Mouse (Mus musculus): ENCODE data around the gene Fars2. TPM values are rescaled to one million over a fixed set of nuclear protein-coding genes. Genes with fewer than 3 reads are reported as not detected.

Gene Fars2
- total and polyA plus RNA-seq, 2 experiments from 2014 or later, result 30.3 to 30.6 TPM

DNA sequence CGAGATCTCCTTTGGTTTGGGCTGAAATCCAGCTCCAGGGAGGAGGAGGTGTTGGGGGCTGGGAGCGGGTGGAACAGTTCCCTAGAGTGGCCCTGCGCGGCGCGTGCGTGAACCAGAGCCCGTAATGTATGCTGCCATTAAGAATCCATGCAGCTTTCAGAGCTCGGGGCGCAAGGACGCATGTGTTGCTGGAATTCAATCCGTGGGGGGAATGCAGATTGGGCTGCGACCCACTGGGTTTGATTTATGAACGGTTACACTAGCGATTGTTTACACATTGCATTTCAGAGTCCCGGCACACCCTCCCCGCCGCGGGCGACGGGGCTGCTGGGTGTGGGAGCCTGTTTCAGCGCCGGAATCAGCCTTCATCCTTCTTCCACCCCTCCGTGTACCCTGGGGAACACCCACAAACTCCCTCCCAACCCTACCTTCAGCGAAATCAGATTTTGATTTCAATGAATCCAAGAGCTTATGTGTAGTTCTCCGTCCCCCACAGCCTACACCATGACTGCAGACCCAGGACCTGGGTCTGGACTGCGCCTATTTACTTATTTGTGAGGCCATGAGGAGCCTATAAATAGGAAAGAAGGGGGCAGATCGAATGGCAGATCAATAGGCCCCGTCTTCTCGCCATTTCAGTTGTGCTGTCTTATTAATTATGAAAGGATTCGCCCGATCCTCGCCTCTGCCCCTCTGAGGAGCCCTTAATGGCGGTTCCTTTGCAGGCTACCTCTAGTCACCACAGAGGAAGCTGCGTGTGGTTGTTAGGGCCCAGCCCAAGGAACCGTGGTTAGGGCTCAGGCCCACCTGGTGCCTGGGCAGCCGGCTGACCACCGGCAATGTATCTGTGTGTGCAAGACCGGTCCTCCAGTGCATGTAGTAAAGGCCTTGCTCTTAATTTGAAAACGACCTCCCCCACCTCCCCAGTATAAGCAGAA is 607.6 kb downstream of the Fars2 start:
- Histone ChIP-seq H3K27ac (ENCODE audit: low read depth, low read length) (peak overlapping the region; percentile 79), H3K4me3 (ENCODE audit: low read depth, low read length) (peak overlapping the region; percentile 8; the same call in 1 of the 2 replicates), H3K27me3 (ENCODE audit: insufficient read depth, low read length) (peaks cover 6% of the 10 kb centered on the region; the same call in 1 of the 2 replicates), H3K4me1 (ENCODE audit: insufficient read depth, low read length) (no peaks in the 10 kb centered on the region), H3K4me2 (ENCODE audit: low read depth, low read length, poor library complexity, severe bottlenecking) (peak overlapping the region; percentile 37), H3K9ac (replicated peaks; ENCODE audit: low read length, poor library complexity, severe bottlenecking) (peak overlapping the region; percentile 3; the same call in 1 of the 2 replicates), H3K36me3 (ENCODE audit: insufficient read depth, low read length) (no peaks in the 10 kb centered on the region), H3K9me3 (ENCODE audit: low read length) (no peaks in the 10 kb centered on the region)
- ATAC-seq (ENCODE audit: low FRiP score) (peak; percentile 77), DNase-seq (ENCODE audit: low spot score) (peak; percentile 86)
- under 1% methylated on average over 40 of the region's 40 CpGs for WGBS
- no peak for TF ChIP-seq CTCF (IDR thresholded peaks at IDR 0.05)

DNA sequence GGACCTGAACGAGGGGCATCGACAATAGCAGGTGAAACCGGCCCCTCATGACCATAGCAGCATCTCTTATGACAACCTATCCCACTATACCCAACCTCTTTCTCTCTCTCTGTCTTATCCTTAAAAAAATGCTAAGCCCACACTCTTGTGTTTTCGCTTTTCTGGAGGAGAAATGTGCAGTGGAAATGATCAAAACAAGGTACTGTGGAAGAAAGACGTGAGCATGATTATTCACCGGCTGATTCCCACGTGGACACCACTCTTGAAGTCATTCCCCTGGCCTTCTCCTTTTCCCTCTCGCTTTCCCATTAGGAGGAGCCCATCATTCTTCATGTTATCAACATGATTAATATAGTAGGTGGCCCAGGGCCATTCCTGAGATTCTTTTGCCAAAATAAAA is 608.7 kb downstream of the Fars2 start:
- peaks cover 1% of the 10 kb centered on the region; the same call in 1 of the 2 replicates for H3K27me3 ChIP-seq (ENCODE audit: insufficient read depth, low read length)

DNA sequence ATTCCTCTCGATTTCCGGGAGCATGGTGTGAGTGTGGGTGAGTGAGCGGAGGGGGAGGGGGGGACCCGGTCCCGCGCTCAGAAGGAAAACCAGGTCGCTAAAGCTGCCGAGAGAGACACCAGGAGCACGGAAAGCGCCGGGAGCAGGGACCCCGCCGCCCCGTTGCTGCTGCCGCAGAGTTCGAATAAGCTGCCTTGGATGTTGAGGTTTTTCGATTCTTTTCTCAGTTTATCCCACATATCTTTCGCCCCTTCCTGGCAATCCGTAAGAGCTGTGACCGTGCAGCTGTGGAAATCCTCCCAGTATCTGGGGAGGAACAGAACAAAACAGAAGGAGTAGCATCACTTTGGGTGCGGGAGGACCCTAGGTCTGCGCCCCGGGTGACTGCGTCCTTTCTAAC is 609.3 kb downstream of the Fars2 start:
- under 1% methylated on average over 24 of the region's 24 CpGs for WGBS
- H3K4me2 ChIP-seq (ENCODE audit: low read depth, low read length, poor library complexity, severe bottlenecking), result peak overlapping the region; percentile 60
- DNase-seq (ENCODE audit: low spot score) (peak; percentile 43), ATAC-seq (ENCODE audit: low FRiP score) (no peak)
- H3K27me3 ChIP-seq (ENCODE audit: insufficient read depth, low read length), result no peaks in the 10 kb centered on the region; the same call in 1 of the 2 replicates
- H3K36me3 ChIP-seq (ENCODE audit: insufficient read depth, low read length), result no peaks in the 10 kb centered on the region
- no peaks in the 10 kb centered on the region for H3K4me1 ChIP-seq (ENCODE audit: insufficient read depth, low read length)
- TF ChIP-seq CTCF (IDR thresholded peaks at IDR 0.05), result no peak
- H3K9ac ChIP-seq (replicated peaks; ENCODE audit: low read length, poor library complexity, severe bottlenecking), result peak overlapping the region; percentile 66
- peak overlapping the region; percentile 40 for H3K4me3 ChIP-seq (ENCODE audit: low read depth, low read length)
- no peaks in the 10 kb centered on the region for H3K9me3 ChIP-seq (ENCODE audit: low read length)
- peak overlapping the region; percentile 92 for H3K27ac ChIP-seq (ENCODE audit: low read depth, low read length)

More for the DNA sequence above, 608.7 kb downstream of the Fars2 start:
- H3K4me2 ChIP-seq (ENCODE audit: low read depth, low read length, poor library complexity, severe bottlenecking), result peak overlapping the region; percentile 18; the same call in 1 of the 2 replicates
- H3K9me3 ChIP-seq (ENCODE audit: low read length), result no peaks in the 10 kb centered on the region
- H3K4me1 ChIP-seq (ENCODE audit: insufficient read depth, low read length), result no peaks in the 10 kb centered on the region
- no peak for ATAC-seq (ENCODE audit: low FRiP score)
- no peaks in the 10 kb centered on the region for H3K36me3 ChIP-seq (ENCODE audit: insufficient read depth, low read length)
- H3K27ac ChIP-seq (ENCODE audit: low read depth, low read length), result peak overlapping the region; percentile 92
- TF ChIP-seq CTCF (IDR thresholded peaks at IDR 0.05), result no peak
- DNase-seq (ENCODE audit: low spot score), result no peak
- H3K9ac ChIP-seq (replicated peaks; ENCODE audit: low read length, poor library complexity, severe bottlenecking), result 0 out of 2 replicates have a peak overlapping the region, but pooled peaks have one; percentile 66
- H3K4me3 ChIP-seq (ENCODE audit: low read depth, low read length), result no peak overlapping the region
- under 1% methylated on average over 8 of the region's 8 CpGs for WGBS

DNA sequence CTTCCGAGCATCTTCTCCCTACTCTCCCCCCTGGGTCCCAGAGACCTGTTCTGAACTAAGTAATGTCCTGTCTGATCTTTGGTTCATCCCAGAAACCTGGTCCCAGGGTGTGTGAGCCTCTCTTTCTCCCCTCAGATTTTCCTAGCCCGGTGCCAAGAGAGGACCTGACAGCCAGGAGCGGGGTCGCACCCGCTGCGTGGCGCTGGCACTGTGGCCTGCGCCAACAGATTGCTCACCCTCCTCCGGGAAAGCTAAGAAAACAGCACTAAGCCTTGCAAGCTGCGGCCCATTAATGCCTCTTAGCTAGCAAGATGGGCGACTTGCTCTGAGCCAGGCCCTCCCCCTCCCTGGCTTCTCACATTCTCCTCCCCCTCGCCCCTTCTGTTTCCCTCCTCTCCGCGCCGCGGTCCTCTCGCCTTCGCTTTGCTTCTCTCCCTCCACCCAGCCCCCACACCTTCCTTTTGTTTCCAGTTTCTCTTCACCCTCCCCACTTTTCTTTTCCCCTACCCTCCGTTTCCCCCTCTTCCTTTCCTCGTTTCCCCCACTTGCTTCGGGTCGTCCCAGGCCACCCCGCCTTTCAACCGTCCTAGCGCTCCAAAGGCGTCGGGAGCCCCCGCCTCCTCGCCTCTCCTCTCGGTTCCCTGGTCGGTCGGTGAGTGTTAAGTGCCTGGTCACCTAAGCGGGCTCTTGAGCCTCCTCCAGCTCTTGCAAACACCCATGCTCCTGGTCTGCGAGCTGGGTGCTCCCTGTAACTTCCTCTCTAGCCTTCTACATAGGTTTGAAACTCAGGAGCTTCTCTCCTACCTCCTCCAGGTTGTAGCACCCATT is 610.0 kb downstream of the Fars2 start:
- Histone ChIP-seq H3K27me3 (ENCODE audit: insufficient read depth, low read length) (no peaks in the 10 kb centered on the region; the same call in 1 of the 2 replicates), H3K4me1 (ENCODE audit: insufficient read depth, low read length) (no peaks in the 10 kb centered on the region), H3K27ac (ENCODE audit: low read depth, low read length) (peak overlapping the region; percentile 92), H3K36me3 (ENCODE audit: insufficient read depth, low read length) (no peaks in the 10 kb centered on the region), H3K4me2 (ENCODE audit: low read depth, low read length, poor library complexity, severe bottlenecking) (peak overlapping the region; percentile 60), H3K9ac (replicated peaks; ENCODE audit: low read length, poor library complexity, severe bottlenecking) (peak overlapping the region; percentile 66), H3K9me3 (ENCODE audit: low read length) (no peaks in the 10 kb centered on the region), H3K4me3 (ENCODE audit: low read depth, low read length) (peak overlapping the region; percentile 40)
- ATAC-seq (ENCODE audit: low FRiP score), result peak; percentile 15; the same call in 1 of the 2 replicates
- under 1% methylated on average over 34 of the region's 34 CpGs for WGBS
- no peak for TF ChIP-seq CTCF (IDR thresholded peaks at IDR 0.05)
- peak; percentile 87 for DNase-seq (ENCODE audit: low spot score)

DNA sequence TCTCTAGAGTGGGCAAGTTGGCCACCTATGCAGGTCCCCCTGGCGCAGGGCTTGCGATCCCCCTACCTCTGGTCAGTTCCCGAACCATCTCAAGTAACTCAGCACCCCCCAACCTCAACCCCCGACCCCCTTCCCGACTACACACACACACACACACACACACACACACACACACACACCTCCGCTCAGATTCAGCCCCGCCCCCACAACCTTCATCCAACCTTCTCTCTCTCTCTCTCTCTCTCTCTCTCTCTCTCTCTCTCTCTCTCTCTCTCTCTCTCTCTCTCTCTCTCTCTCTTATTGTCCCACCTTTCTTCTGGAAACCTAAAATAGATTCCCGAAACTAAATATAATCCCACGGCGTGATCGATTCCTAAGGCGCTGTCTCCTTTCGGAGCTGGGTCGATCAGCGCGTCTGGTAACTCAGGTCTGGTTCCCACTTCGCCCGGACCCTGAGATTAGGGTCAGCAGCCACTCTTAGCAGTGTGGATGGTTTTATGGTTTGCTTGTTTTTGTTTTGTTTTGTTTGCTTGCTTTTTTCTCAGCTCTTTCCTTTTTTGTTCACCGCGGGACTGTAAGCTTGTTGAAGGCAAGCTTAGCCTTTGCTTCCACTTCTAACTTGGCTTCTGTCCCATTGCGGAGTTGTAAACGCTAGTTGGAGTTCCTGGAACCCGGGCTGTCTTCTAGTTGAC is 610.7 kb downstream of the Fars2 start:
- Histone ChIP-seq H3K27me3 (ENCODE audit: insufficient read depth, low read length) (no peaks in the 10 kb centered on the region; the same call in 1 of the 2 replicates), H3K9me3 (ENCODE audit: low read length) (no peaks in the 10 kb centered on the region), H3K27ac (ENCODE audit: low read depth, low read length) (peak overlapping the region; percentile 92), H3K36me3 (ENCODE audit: insufficient read depth, low read length) (no peaks in the 10 kb centered on the region), H3K9ac (replicated peaks; ENCODE audit: low read length, poor library complexity, severe bottlenecking) (peak overlapping the region; percentile 66), H3K4me3 (ENCODE audit: low read depth, low read length) (peak overlapping the region; percentile 54), H3K4me1 (ENCODE audit: insufficient read depth, low read length) (no peaks in the 10 kb centered on the region), H3K4me2 (ENCODE audit: low read depth, low read length, poor library complexity, severe bottlenecking) (peak overlapping the region; percentile 60)
- TF ChIP-seq CTCF (IDR thresholded peaks at IDR 0.05), result no peak
- DNase-seq (ENCODE audit: low spot score) (no peak), ATAC-seq (ENCODE audit: low FRiP score) (no peak)
- under 1% methylated on average over 23 of the region's 23 CpGs for WGBS

Measured in midbrain, postnatal 0 days (tissue).